Mouse (Mus musculus) limb, embryonic 15.5 days (tissue): ENCODE measurements at regions not wholly inside any gene's neighbourhood (a gene's known extent, or its start where the extent isn't known, plus 50 kb on each side); places are given as distances from the start of the nearest gene placed in this dataset.
A peak's percentile ranks its signal among the peaks of the same experiment; 100 is the strongest.

Source experiments
- ATAC-seq: fragments of 200-750 bp; cut with Nextera tagmentation; 2 replicates; pipeline ENCODE4 v1.8.0; 2017; ENCODE audit warnings: low read depth, moderate TSS enrichment; ENCODE audit not compliant: insufficient number of reproducible peaks, low FRiP score, low TSS enrichment
- H3K27ac ChIP-seq: fragments of 300-500 bp; sonication (generic); 2 replicates; pipeline ENCODE4 v1.5.1; 2015; ENCODE audit warnings: moderate library complexity, mild to moderate bottlenecking, inconsistent platforms
- H3K27me3 ChIP-seq: fragments of 300-500 bp; sonication (generic); 2 replicates; pipeline ENCODE4 v1.6.1; 2015; ENCODE audit warnings: inconsistent platforms
- H3K36me3 ChIP-seq: fragments of 300-500 bp; sonication (generic); 2 replicates; pipeline ENCODE4 v1.6.1; 2015; ENCODE audit warnings: inconsistent platforms
- H3K4me1 ChIP-seq: fragments of 300-500 bp; sonication (generic); 2 replicates; pipeline ENCODE4 v1.6.1; 2015; ENCODE audit warnings: inconsistent platforms
- H3K4me2 ChIP-seq: fragments of 300-500 bp; sonication (generic); 2 replicates; pipeline ENCODE4 v1.6.1; 2015; ENCODE audit warnings: mild to moderate bottlenecking, inconsistent platforms
- H3K4me3 ChIP-seq: fragments of 300-500 bp; sonication (generic); 2 replicates; pipeline ENCODE4 v1.5.1; 2015; ENCODE audit warnings: mild to moderate bottlenecking, inconsistent platforms
- H3K9ac ChIP-seq: fragments of 300-500 bp; sonication (generic); 2 replicates; pipeline ENCODE4 v1.6.1; 2015; ENCODE audit warnings: inconsistent platforms
- H3K9me3 ChIP-seq: fragments of 300-500 bp; sonication (generic); 2 replicates; pipeline ENCODE4 v1.6.1; 2016; ENCODE audit warnings: inconsistent platforms
- WGBS: fragments of 180-500 bp; shearing (Covaris S2); methylation state at CpG from one replicate; pipeline ENCODE4 v1.1.7; 2015; 5-methylcytosine and 5-hydroxymethylcytosine counted together

GRCm38 (mm10) chr7:37357647-37358395 is 415.6 kb downstream of the Zfp536 start:
- no peak overlapping the region for H3K4me3 ChIP-seq
- H3K9me3 ChIP-seq, result no peaks in the 10 kb centered on the region
- H3K36me3 ChIP-seq, result no peaks in the 10 kb centered on the region
- H3K27me3 ChIP-seq, result peaks cover 11% of the 10 kb centered on the region; the same call in 1 of the 2 replicates
- no peak overlapping the region for H3K9ac ChIP-seq
- peaks cover 23% of the 10 kb centered on the region for H3K4me1 ChIP-seq
- H3K4me2 ChIP-seq, result peak overlapping the region; percentile 26; the same call in 1 of the 2 replicates
- WGBS, result 17% methylated on average over 17 of the region's 21 CpGs
- H3K27ac ChIP-seq, result no peak overlapping the region
- ATAC-seq, result peak; percentile 24; the same call in 1 of the 2 replicates

DNA sequence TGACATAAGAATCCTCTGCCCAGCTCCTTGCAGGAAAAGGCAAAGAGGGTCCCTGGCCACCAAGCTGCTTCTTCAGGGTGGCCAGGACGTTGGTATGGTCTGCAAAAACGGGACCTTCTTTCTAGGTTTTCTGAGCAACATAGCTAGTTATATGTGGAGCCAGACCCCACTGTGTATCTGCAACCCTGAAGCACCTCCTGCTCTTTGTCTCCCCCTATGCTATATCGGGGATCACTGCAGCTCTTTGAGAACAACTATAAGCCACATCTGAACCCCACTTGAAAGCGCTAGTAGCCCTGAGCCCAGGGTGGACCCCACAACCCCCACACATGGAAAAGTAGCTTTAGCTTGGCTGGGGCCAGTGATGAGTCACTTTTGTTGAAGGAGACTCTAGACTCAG is 414.9 kb downstream of the Zfp536 start:
- WGBS, result 70% methylated on average over 4 of the region's 4 CpGs
- no peak overlapping the region for H3K4me3 ChIP-seq
- H3K36me3 ChIP-seq, result no peaks in the 10 kb centered on the region
- H3K4me2 ChIP-seq, result no peak overlapping the region
- no peak overlapping the region for H3K9ac ChIP-seq
- peaks cover 28% of the 10 kb centered on the region for H3K4me1 ChIP-seq
- peaks cover 11% of the 10 kb centered on the region; the same call in 1 of the 2 replicates for H3K27me3 ChIP-seq
- ATAC-seq, result no peak
- no peak overlapping the region; the same call in 1 of the 2 replicates for H3K27ac ChIP-seq
- no peaks in the 10 kb centered on the region for H3K9me3 ChIP-seq

DNA sequence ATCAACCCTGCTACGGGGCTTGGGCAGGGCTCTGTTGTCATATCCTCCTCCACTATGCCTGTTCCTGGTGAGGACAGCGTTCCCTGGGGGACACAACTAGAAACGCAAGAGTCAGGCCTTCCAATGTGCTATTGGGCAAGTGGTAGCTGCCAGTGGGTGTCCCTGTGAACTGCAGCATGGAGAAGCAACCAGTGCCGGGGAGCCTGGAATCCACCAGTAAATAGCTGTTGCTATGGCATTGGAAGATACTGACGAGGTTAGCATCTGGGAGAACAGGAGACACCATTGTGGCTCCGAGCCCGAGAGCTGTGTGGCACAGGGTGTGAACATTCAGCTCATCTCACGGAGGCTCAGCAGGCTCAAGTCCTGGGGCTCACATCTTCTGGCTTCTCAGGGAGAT is 414.0 kb downstream of the Zfp536 start:
- H3K9me3 ChIP-seq, result no peaks in the 10 kb centered on the region
- H3K9ac ChIP-seq, result no peak overlapping the region
- WGBS, result 81% methylated on average over 8 of the region's 8 CpGs
- no peak overlapping the region for H3K4me3 ChIP-seq
- peaks cover 11% of the 10 kb centered on the region; the same call in 1 of the 2 replicates for H3K27me3 ChIP-seq
- ATAC-seq, result no peak
- no peak overlapping the region for H3K27ac ChIP-seq
- H3K4me1 ChIP-seq, result peaks cover 32% of the 10 kb centered on the region
- H3K4me2 ChIP-seq, result no peak overlapping the region
- H3K36me3 ChIP-seq, result no peaks in the 10 kb centered on the region

GRCm38 (mm10) chr7:37360171-37360570 is 413.3 kb downstream of the Zfp536 start:
- Histone ChIP-seq H3K27me3 (peaks cover 11% of the 10 kb centered on the region; the same call in 1 of the 2 replicates), H3K9me3 (no peaks in the 10 kb centered on the region), H3K4me1 (peaks cover 32% of the 10 kb centered on the region), H3K9ac (no peak overlapping the region), H3K4me3 (no peak overlapping the region), H3K4me2 (no peak overlapping the region), H3K27ac (no peak overlapping the region), H3K36me3 (no peaks in the 10 kb centered on the region)
- WGBS, result 12% methylated on average over 3 of the region's 3 CpGs
- no peak for ATAC-seq

- H3K9me3 ChIP-seq, result no peaks in the 10 kb centered on the region
- H3K27me3 ChIP-seq, result peaks cover 11% of the 10 kb centered on the region; the same call in 1 of the 2 replicates
- H3K4me1 ChIP-seq, result peaks cover 32% of the 10 kb centered on the region
- no peaks in the 10 kb centered on the region for H3K36me3 ChIP-seq
- H3K4me3 ChIP-seq, result peak overlapping the region; percentile 30
- WGBS, result 2% methylated on average over 16 of the region's 16 CpGs
- ATAC-seq, result no peak; the same call in 1 of the 2 replicates
- 0 out of 2 replicates have a peak overlapping the region, but pooled peaks have one; percentile 7 for H3K9ac ChIP-seq
- peak overlapping the region; percentile 63 for H3K27ac ChIP-seq
- peak overlapping the region; percentile 59 for H3K4me2 ChIP-seq
These were observed 411.5 kb downstream of the Zfp536 start for GRCm38 (mm10) chr7:37361802-37362441.

DNA sequence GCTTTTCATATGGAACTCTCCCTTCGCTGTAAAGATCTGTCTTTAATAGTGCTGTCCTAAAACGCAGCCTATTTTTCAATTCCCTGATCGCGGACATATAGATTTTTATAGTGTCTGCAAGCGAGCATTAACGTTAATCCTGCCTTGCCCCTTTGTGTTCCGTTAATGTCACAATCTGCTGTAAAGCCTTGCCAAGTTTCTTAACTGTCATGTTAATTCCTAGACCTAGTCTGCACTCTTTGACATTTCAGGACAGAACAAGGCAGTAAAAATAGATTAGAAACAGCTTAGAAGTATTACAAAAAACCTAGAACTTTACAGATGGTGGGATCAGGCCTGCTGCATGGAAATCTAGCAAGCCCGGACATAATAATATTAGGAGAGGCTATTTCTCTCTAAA is 410.6 kb downstream of the Zfp536 start:
- Histone ChIP-seq H3K9me3 (no peaks in the 10 kb centered on the region), H3K27ac (peak overlapping the region; percentile 50; the same call in 1 of the 2 replicates), H3K9ac (no peak overlapping the region), H3K4me3 (no peak overlapping the region), H3K4me2 (peak overlapping the region; percentile 59; the same call in 1 of the 2 replicates), H3K27me3 (0 out of 2 replicates have a peak, but pooled peaks cover 5% of the 10 kb centered on the region), H3K36me3 (no peaks in the 10 kb centered on the region), H3K4me1 (peaks cover 31% of the 10 kb centered on the region)
- 18% methylated on average over 8 of the region's 8 CpGs for WGBS
- ATAC-seq, result no peak

DNA sequence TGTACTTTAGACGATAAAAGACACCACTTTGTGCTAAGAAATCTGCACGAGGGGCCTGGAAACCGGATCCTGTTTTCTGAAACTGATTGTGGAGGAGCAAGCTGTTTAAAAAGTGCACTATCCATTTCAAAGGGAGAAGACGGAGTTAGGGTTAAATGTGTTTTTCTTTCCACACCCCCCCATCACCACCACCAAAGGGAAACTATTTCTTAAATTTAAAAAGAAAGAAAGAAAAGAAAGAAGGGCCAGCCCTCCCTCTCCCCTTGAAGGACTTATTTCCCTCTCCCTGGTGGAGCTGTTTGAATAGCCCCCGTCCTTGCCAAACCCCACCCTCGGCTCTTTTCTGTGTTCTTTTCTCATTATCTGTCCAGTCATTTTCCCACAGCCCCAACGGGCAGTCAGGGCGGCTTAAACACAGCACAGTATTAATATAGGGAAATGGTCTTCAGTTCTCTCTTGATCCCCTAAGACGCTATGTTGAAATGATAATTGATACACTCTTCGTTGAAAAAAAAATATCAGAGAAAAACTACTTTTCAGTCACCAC is 409.7 kb downstream of the Zfp536 start:
- ATAC-seq, result no peak

GRCm38 (mm10) chr7:37364221-37364620 is 409.2 kb downstream of the Zfp536 start:
- no peak for ATAC-seq
- H3K9ac ChIP-seq, result no peak overlapping the region
- peaks cover 29% of the 10 kb centered on the region for H3K4me1 ChIP-seq
- no peaks in the 10 kb centered on the region for H3K9me3 ChIP-seq
- no peak overlapping the region for H3K27ac ChIP-seq
- 32% methylated on average over 9 of the region's 9 CpGs for WGBS
- H3K4me3 ChIP-seq, result no peak overlapping the region
- 0 out of 2 replicates have a peak, but pooled peaks cover 5% of the 10 kb centered on the region for H3K27me3 ChIP-seq
- H3K4me2 ChIP-seq, result no peak overlapping the region
- H3K36me3 ChIP-seq, result no peaks in the 10 kb centered on the region

More for the DNA sequence above, 409.7 kb downstream of the Zfp536 start:
- Histone ChIP-seq H3K27me3 (0 out of 2 replicates have a peak, but pooled peaks cover 5% of the 10 kb centered on the region), H3K4me3 (no peak overlapping the region), H3K27ac (peak overlapping the region; percentile 67; the same call in 1 of the 2 replicates), H3K4me2 (no peak overlapping the region), H3K4me1 (peaks cover 29% of the 10 kb centered on the region), H3K36me3 (no peaks in the 10 kb centered on the region), H3K9ac (no peak overlapping the region), H3K9me3 (no peaks in the 10 kb centered on the region)
- WGBS, result 24% methylated on average over 10 of the region's 10 CpGs

DNA sequence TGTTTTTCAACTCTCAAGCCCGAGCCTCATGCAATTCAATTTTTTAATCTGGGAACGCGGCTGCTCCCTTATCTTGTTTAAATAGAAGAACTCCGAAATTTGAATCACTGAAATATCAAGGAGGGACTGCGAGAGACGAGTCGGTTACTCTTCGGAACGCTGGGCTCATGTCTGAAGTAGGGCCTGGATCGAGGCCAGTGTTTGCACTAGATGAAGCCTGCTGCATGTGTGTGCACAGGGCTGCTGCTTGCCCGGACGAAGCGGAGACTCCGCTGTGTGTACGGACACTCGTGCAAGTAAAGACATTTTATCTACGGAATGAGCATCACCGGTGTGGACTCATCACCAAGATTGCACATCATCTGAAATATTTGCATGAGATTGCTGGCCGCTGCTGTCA is 407.4 kb downstream of the Zfp536 start:
- no peak overlapping the region for H3K9ac ChIP-seq
- peaks cover 25% of the 10 kb centered on the region for H3K4me1 ChIP-seq
- H3K4me3 ChIP-seq, result no peak overlapping the region
- H3K27me3 ChIP-seq, result no peaks in the 10 kb centered on the region
- no peaks in the 10 kb centered on the region for H3K9me3 ChIP-seq
- H3K27ac ChIP-seq, result no peak overlapping the region
- WGBS, result 85% methylated on average over 19 of the region's 19 CpGs
- H3K4me2 ChIP-seq, result no peak overlapping the region
- no peak for ATAC-seq
- no peaks in the 10 kb centered on the region for H3K36me3 ChIP-seq

GRCm38 (mm10) chr7:37369698-37370097 is 403.7 kb downstream of the Zfp536 start:
- H3K27ac ChIP-seq, result no peak overlapping the region
- no peaks in the 10 kb centered on the region for H3K9me3 ChIP-seq
- WGBS, result 48% methylated on average over 4 of the region's 4 CpGs
- H3K4me2 ChIP-seq, result no peak overlapping the region
- 0 out of 2 replicates have a peak, but pooled peaks cover 3% of the 10 kb centered on the region for H3K4me1 ChIP-seq
- ATAC-seq, result no peak
- no peaks in the 10 kb centered on the region for H3K36me3 ChIP-seq
- H3K4me3 ChIP-seq, result no peak overlapping the region
- no peak overlapping the region for H3K9ac ChIP-seq
- no peaks in the 10 kb centered on the region for H3K27me3 ChIP-seq

- Histone ChIP-seq H3K36me3 (no peaks in the 10 kb centered on the region), H3K27ac (no peak overlapping the region), H3K4me1 (peaks cover 18% of the 10 kb centered on the region), H3K4me3 (peak overlapping the region; percentile 16; the same call in 1 of the 2 replicates), H3K27me3 (0 out of 2 replicates have a peak, but pooled peaks cover 4% of the 10 kb centered on the region), H3K4me2 (peak overlapping the region; percentile 39), H3K9me3 (no peaks in the 10 kb centered on the region), H3K9ac (no peak overlapping the region)
- ATAC-seq, result no peak
- 9% methylated on average over 11 of the region's 11 CpGs for WGBS
These were observed 399.6 kb downstream of the Zfp536 start for GRCm38 (mm10) chr7:37373864-37374263.
